Mouse (Mus musculus) forebrain, embryonic 15.5 days (tissue): ENCODE results near the gene Ppp1r7. TPM values are rescaled to one million over a fixed set of nuclear protein-coding genes. Genes with fewer than 3 reads are reported as not detected.

Experiments
- ATAC-seq: fragments of 200-750 bp; cut with Nextera tagmentation; replicated peaks from 2 replicates; pipeline ENCODE4 v1.8.0; 2017; ENCODE audit warnings: mild to moderate bottlenecking, moderate TSS enrichment, moderate library complexity
- H3K27ac ChIP-seq: fragments of 300-500 bp; sonication (generic); replicated peaks from 2 replicates; pipeline ENCODE4 v1.5.1; 2015; ENCODE audit warnings: mild to moderate bottlenecking, inconsistent platforms
- H3K27me3 ChIP-seq: fragments of 300-500 bp; sonication (generic); 2 replicates; pipeline ENCODE4 v1.6.1; 2015; ENCODE audit warnings: inconsistent platforms
- H3K36me3 ChIP-seq: fragments of 300-500 bp; sonication (generic); 2 replicates; pipeline ENCODE4 v1.6.1; 2015; ENCODE audit warnings: mild to moderate bottlenecking, inconsistent platforms
- H3K4me1 ChIP-seq: fragments of 300-500 bp; sonication (generic); 2 replicates; pipeline ENCODE4 v1.6.1; 2015; ENCODE audit warnings: inconsistent platforms
- H3K4me2 ChIP-seq: fragments of 300-500 bp; sonication (generic); replicated peaks from 2 replicates; pipeline ENCODE4 v1.6.1; 2015; ENCODE audit warnings: mild to moderate bottlenecking, inconsistent platforms
- H3K4me3 ChIP-seq: fragments of 300-500 bp; sonication (generic); 2 replicates; pipeline ENCODE4 v1.5.1; 2015; ENCODE audit warnings: mild to moderate bottlenecking, inconsistent platforms
- H3K9ac ChIP-seq: fragments of 300-500 bp; sonication (generic); replicated peaks from 2 replicates; pipeline ENCODE4 v1.6.1; 2015; ENCODE audit warnings: mild to moderate bottlenecking, inconsistent platforms
- H3K9me3 ChIP-seq: fragments of 300-500 bp; sonication (generic); 2 replicates; pipeline ENCODE4 v1.6.1; 2016; ENCODE audit warnings: inconsistent platforms
- WGBS: fragments of 180-500 bp; shearing (Covaris S2); methylation state at CpG from one replicate; pipeline ENCODE4 v1.1.7; 2015; ENCODE audit warnings: mixed read lengths; 5-methylcytosine and 5-hydroxymethylcytosine counted together
- microRNA-seq: library from miRNA; unstranded; fragments of <30 nt; microRNA quantifications from one replicate; pipeline ENCODE4, GENCODE M21; 2016
- polyA plus RNA-seq: library from polyadenylated mRNA; unstranded; fragments of >200 nt; fragmentation: Nextera tagmentation; extraction: Ambion mirVana; gene quantifications from 2 replicates; pipeline ENCODE4 v1.2.1, GENCODE M21; 2015

Gene Ppp1r7
- polyA plus RNA-seq, 1 experiment from 2014 or later = 56.2 TPM

- H3K4me2 ChIP-seq = no peak overlapping the region
- H3K9me3 ChIP-seq = no peaks in the 10 kb centered on the region
- H3K9ac ChIP-seq = no peak overlapping the region
- H3K36me3 ChIP-seq = peaks cover 59% of the 10 kb centered on the region
- H3K27ac ChIP-seq = no peak overlapping the region
- no peaks in the 10 kb centered on the region for H3K4me1 ChIP-seq
- no peak overlapping the region for H3K4me3 ChIP-seq
- ATAC-seq = no peak
- H3K27me3 ChIP-seq = no peaks in the 10 kb centered on the region
- 87% methylated on average over 4 of the region's 4 CpGs for WGBS
Observed at GRCm38 (mm10) chr1:93362661-93363060, 20.0 kb downstream of the Ppp1r7 start.

- WGBS = 94% methylated on average over 6 of the region's 6 CpGs
- H3K4me3 ChIP-seq = no peak overlapping the region
- no peak overlapping the region for H3K27ac ChIP-seq
- H3K36me3 ChIP-seq = peaks cover 43% of the 10 kb centered on the region
- no peak overlapping the region for H3K9ac ChIP-seq
- no peaks in the 10 kb centered on the region for H3K27me3 ChIP-seq
- H3K9me3 ChIP-seq = no peaks in the 10 kb centered on the region
- no peaks in the 10 kb centered on the region for H3K4me1 ChIP-seq
- ATAC-seq = no peak
- H3K4me2 ChIP-seq = no peak overlapping the region
Observed at GRCm38 (mm10) chr1:93365641-93366040, 23.0 kb downstream of the Ppp1r7 start.

- ATAC-seq = no peak
- H3K4me3 ChIP-seq = no peak within 1 kb of the TSS
Observed at GRCm38 (mm10) chr1:93373665-93374064, 31.0 kb downstream of the Ppp1r7 start, which contains the start of gene Ano7. Gene Ano7, plus strand, starts transcription at chr1:93373930.

GRCm38 (mm10) chr1:93377307-93377706, 34.7 kb downstream of the Ppp1r7 start:
- Histone ChIP-seq H3K4me3 (no peak overlapping the region), H3K36me3 (no peaks in the 10 kb centered on the region), H3K27me3 (no peaks in the 10 kb centered on the region), H3K9ac (no peak overlapping the region), H3K4me2 (no peak overlapping the region), H3K27ac (no peak overlapping the region), H3K4me1 (no peaks in the 10 kb centered on the region), H3K9me3 (no peaks in the 10 kb centered on the region)
- 77% methylated on average over 5 of the region's 5 CpGs for WGBS
- no peak for ATAC-seq

More at GRCm38 (mm10) chr1:93373665-93374064, 31.0 kb downstream of the Ppp1r7 start, which contains the start of gene Ano7:
- H3K9me3 ChIP-seq = no peaks in the 10 kb centered on the region
- no peaks in the 10 kb centered on the region for H3K27me3 ChIP-seq
- H3K4me2 ChIP-seq = no peak within 1 kb of the TSS
- no peak within 1 kb of the TSS for H3K9ac ChIP-seq
- no peaks in the 10 kb centered on the region for H3K36me3 ChIP-seq
- no peaks in the 10 kb centered on the region for H3K4me1 ChIP-seq
- no peak within 1 kb of the TSS for H3K27ac ChIP-seq
- WGBS = 79% methylated on average over 4 of the region's 4 CpGs

GRCm38 (mm10) chr1:93379117-93379516, 36.5 kb downstream of the Ppp1r7 start:
- no peaks in the 10 kb centered on the region for H3K4me1 ChIP-seq
- H3K9ac ChIP-seq = no peak overlapping the region
- no peaks in the 10 kb centered on the region for H3K9me3 ChIP-seq
- 80% methylated on average over 5 of the region's 5 CpGs for WGBS
- ATAC-seq = no peak
- no peak overlapping the region for H3K4me3 ChIP-seq
- no peaks in the 10 kb centered on the region for H3K36me3 ChIP-seq
- no peak overlapping the region for H3K4me2 ChIP-seq
- no peak overlapping the region for H3K27ac ChIP-seq
- H3K27me3 ChIP-seq = no peaks in the 10 kb centered on the region

- Histone ChIP-seq H3K4me2 (no peak overlapping the region), H3K9me3 (no peaks in the 10 kb centered on the region), H3K9ac (no peak overlapping the region), H3K4me3 (no peak overlapping the region), H3K36me3 (no peaks in the 10 kb centered on the region), H3K27me3 (no peaks in the 10 kb centered on the region), H3K4me1 (no peaks in the 10 kb centered on the region), H3K27ac (no peak overlapping the region)
- WGBS = 84% methylated on average over 2 of the region's 2 CpGs
- ATAC-seq = no peak
Observed at GRCm38 (mm10) chr1:93387198-93387597, 44.5 kb downstream of the Ppp1r7 start.

GRCm38 (mm10) chr1:93388906-93389305, 46.3 kb downstream of the Ppp1r7 start:
- 71% methylated on average over 2 of the region's 2 CpGs for WGBS
- no peak overlapping the region for H3K4me3 ChIP-seq
- H3K4me1 ChIP-seq = no peaks in the 10 kb centered on the region
- H3K4me2 ChIP-seq = no peak overlapping the region
- H3K36me3 ChIP-seq = no peaks in the 10 kb centered on the region
- H3K9me3 ChIP-seq = no peaks in the 10 kb centered on the region
- H3K9ac ChIP-seq = no peak overlapping the region
- H3K27me3 ChIP-seq = no peaks in the 10 kb centered on the region
- ATAC-seq = no peak
- no peak overlapping the region for H3K27ac ChIP-seq

- H3K27ac ChIP-seq = no peak overlapping the region
- 24% methylated on average over 38 of the region's 38 CpGs for WGBS
- ATAC-seq = no peak
- no peak overlapping the region for H3K4me3 ChIP-seq
- 0 out of 2 replicates have a peak, but pooled peaks cover 4% of the 10 kb centered on the region for H3K36me3 ChIP-seq
- H3K4me2 ChIP-seq = no peak overlapping the region; the same call in 1 of the 2 replicates
- no peaks in the 10 kb centered on the region for H3K4me1 ChIP-seq
- no peaks in the 10 kb centered on the region for H3K27me3 ChIP-seq
- H3K9ac ChIP-seq = no peak overlapping the region
- no peaks in the 10 kb centered on the region for H3K9me3 ChIP-seq
Observed at GRCm38 (mm10) chr1:93401191-93402052, 58.8 kb downstream of the Ppp1r7 start.

GRCm38 (mm10) chr1:93403403-93403802, 60.7 kb downstream of the Ppp1r7 start:
- Histone ChIP-seq H3K27ac (no peak overlapping the region), H3K4me3 (no peak overlapping the region), H3K4me2 (no peak overlapping the region), H3K9me3 (no peaks in the 10 kb centered on the region), H3K9ac (no peak overlapping the region), H3K36me3 (peaks cover 22% of the 10 kb centered on the region), H3K27me3 (no peaks in the 10 kb centered on the region), H3K4me1 (no peaks in the 10 kb centered on the region)
- ATAC-seq = no peak
- WGBS = 89% methylated on average over 4 of the region's 4 CpGs

Small RNAs within 50 kb of the gene (microRNA-seq; reads per million reads assigned to microRNA genes)
- gene Mir6345 (not detected), gene Mir6902 (0.66 reads per million)

Other genes starting within 250 kb of the Ppp1r7 start
- gene Kif1a, start 240.9 kb upstream of the Ppp1r7 start, polyA plus RNA-seq = 336 and 351 TPM in 2 replicates
- gene Agxt, start 207.6 kb upstream of the Ppp1r7 start, polyA plus RNA-seq = not detected in 2 replicates
- 0.17 and 0.20 TPM in 2 replicates for gene 2310007B03Rik, start 181.9 kb upstream of the Ppp1r7 start, polyA plus RNA-seq
- 0.17 and 0.38 TPM in 2 replicates for gene Crocc2, start 174.1 kb upstream of the Ppp1r7 start, polyA plus RNA-seq
- 3.7 and 3.9 TPM in 2 replicates for gene Sned1, start 107.0 kb upstream of the Ppp1r7 start, polyA plus RNA-seq
- 36.2 and 38.0 TPM in 2 replicates for gene Mterf4, start 36.9 kb upstream of the Ppp1r7 start, polyA plus RNA-seq
- gene Pask, start 628 bp downstream of the Ppp1r7 start, polyA plus RNA-seq = 10.2 and 11.3 TPM in 2 replicates
- gene Ano7, start 31.1 kb downstream of the Ppp1r7 start, polyA plus RNA-seq = 0.18 TPM in 2 replicates
- 61.1 and 66.5 TPM in 2 replicates for gene Hdlbp, start 136.0 kb downstream of the Ppp1r7 start, polyA plus RNA-seq
- 3.2 and 4.3 TPM in 2 replicates for gene Farp2, start 169.2 kb downstream of the Ppp1r7 start, polyA plus RNA-seq